Mouse (Mus musculus): ENCODE data around the gene Elf2. TPM values are rescaled to one million over a fixed set of nuclear protein-coding genes. Genes with fewer than 3 reads are reported as not detected.

The Elf2 gene
- polyA plus RNA-seq (2012; rRNA removed) = 85.0 and 106 TPM in 2 replicates

DNA sequence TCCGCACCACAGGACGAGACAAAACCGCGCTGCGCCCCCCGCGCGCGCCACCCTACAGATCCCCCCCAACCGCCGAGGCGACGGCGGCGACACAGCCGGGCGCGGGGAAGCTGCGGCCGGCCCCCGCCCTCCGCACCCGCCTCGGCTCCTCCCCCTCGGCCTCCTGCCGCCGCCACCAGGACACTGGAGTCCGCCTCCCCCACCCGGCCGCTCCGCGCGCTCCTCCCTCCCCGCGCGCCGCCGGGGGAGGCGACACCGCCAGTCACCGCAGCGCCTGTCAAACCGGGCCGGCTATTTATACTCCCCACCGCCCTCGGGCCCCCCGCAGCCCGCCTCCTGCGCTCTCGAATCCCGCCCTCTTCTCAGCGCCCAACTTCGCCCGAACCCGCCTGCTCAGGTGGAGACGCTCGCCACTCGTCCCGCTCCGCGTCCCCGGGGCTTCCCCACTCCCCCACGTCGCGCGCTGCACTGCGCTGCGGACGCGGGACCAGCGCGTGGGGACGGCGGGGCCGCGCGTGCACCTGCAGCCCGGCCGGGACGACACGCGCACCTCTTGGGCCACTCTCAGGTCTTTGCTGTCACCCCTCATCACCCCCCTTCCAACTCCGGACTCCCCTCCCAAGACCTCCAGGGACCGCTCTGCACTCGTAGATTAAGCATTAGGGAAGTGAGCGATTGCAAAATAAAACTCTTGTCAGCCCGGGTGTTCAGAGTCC, at the start of gene Elf2:
Gene Elf2 (minus strand): TSS at position 112 of the 716 bp plus-strand sequence.
- peak; percentile 78 for DNase-seq
- Histone ChIP-seq H3K27me3 (ENCODE audit: control insufficient read depth, insufficient read depth, low read length) (no peaks in the 10 kb centered on the region), H3K27ac (ENCODE audit: control insufficient read depth, insufficient read depth, low read length) (peak within 1 kb of the TSS; percentile 47), H3K4me3 (ENCODE audit: control insufficient read depth, insufficient read depth, low read length) (peak within 1 kb of the TSS; percentile 76), H3K36me3 (ENCODE audit: control insufficient read depth, insufficient read depth, low read length) (no peaks in the 10 kb centered on the region), H3K4me1 (replicated peaks; ENCODE audit: control insufficient read depth, insufficient read depth, low read length) (peaks cover 5% of the 10 kb centered on the region; the same call in 1 of the 2 replicates)
- TF ChIP-seq CTCF (IDR thresholded peaks at IDR 0.05; ENCODE audit: borderline replicate concordance, control insufficient read depth, extremely low read depth, insufficient read depth, low read length, poor library complexity) (no peak), POLR2A (IDR thresholded peaks at IDR 0.05; ENCODE audit: control insufficient read depth, extremely low read depth, insufficient read depth, low read length, poor library complexity) (peak; percentile 45; the same call in 1 of the 2 replicates)
- WGBS = 1% methylated on average over 75 of the region's 87 CpGs

DNA sequence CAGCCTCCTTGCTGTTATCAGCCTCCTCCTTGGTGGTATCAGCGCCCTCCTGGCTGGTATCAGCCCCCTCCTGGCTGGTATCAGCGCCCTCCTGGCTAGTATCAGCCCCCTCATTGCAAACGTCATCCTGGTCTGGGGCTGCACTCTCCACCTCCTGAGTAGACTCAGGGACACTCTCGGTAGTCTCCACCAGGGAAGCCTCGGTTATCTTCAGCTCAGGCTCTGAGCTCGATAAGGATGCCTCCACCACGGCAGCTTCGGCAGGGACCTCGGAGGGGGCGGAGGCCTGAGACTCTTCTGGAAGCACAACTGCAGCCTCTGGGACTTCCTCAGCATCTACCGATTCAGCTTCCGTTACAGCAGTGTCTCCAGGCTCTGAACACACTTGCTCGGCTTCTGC, 48.4 kb upstream of the Elf2 start:
- H3K4me1 ChIP-seq (replicated peaks; ENCODE audit: control insufficient read depth, insufficient read depth, low read length) = peaks cover 4% of the 10 kb centered on the region
- no peak overlapping the region for H3K4me3 ChIP-seq (ENCODE audit: control insufficient read depth, insufficient read depth, low read length)
- no peak overlapping the region for H3K27ac ChIP-seq (ENCODE audit: control insufficient read depth, insufficient read depth, low read length)
- H3K27me3 ChIP-seq (ENCODE audit: control insufficient read depth, insufficient read depth, low read length) = no peaks in the 10 kb centered on the region
- TF ChIP-seq CTCF (IDR thresholded peaks at IDR 0.05; ENCODE audit: borderline replicate concordance, control insufficient read depth, extremely low read depth, insufficient read depth, low read length, poor library complexity) (no peak), POLR2A (IDR thresholded peaks at IDR 0.05; ENCODE audit: control insufficient read depth, extremely low read depth, insufficient read depth, low read length, poor library complexity) (no peak)
- no peak for DNase-seq
- no peaks in the 10 kb centered on the region for H3K36me3 ChIP-seq (ENCODE audit: control insufficient read depth, insufficient read depth, low read length)
- WGBS = 10% methylated on average over 13 of the region's 13 CpGs

DNA sequence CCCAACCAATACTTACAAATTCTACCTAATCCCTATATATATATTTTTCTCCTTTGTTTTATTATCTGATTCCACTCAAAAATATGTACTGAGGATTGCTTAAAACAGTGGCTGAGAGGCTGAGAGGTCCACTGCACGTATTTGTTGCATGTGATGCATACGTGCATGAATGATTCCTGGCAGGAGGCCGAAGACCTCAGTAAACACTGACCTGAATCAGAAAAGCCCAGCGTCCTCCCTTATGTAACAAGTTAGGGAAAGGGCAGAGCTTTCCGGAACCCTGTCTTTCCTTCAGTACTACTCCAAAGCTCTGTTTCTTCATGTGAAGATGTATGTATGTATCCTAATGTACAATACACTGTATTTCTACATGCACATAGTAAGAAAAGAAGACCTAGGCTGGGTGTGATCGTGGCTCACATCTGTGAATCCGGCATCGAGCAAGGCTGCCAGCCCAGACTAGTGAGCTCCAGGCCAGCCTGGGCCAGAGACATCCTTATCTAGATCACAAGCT, 47.5 kb upstream of the Elf2 start:
- no peak overlapping the region for H3K27ac ChIP-seq (ENCODE audit: control insufficient read depth, insufficient read depth, low read length)
- H3K36me3 ChIP-seq (ENCODE audit: control insufficient read depth, insufficient read depth, low read length) = no peaks in the 10 kb centered on the region
- TF ChIP-seq CTCF (IDR thresholded peaks at IDR 0.05; ENCODE audit: borderline replicate concordance, control insufficient read depth, extremely low read depth, insufficient read depth, low read length, poor library complexity) (no peak), POLR2A (IDR thresholded peaks at IDR 0.05; ENCODE audit: control insufficient read depth, extremely low read depth, insufficient read depth, low read length, poor library complexity) (no peak)
- H3K4me3 ChIP-seq (ENCODE audit: control insufficient read depth, insufficient read depth, low read length) = no peak overlapping the region
- 99% methylated on average over 8 of the region's 8 CpGs for whole genome bisulfite sequencing
- H3K4me1 ChIP-seq (replicated peaks; ENCODE audit: control insufficient read depth, insufficient read depth, low read length) = peaks cover 4% of the 10 kb centered on the region
- no peaks in the 10 kb centered on the region for H3K27me3 ChIP-seq (ENCODE audit: control insufficient read depth, insufficient read depth, low read length)
- no peak for DNase-seq

DNA sequence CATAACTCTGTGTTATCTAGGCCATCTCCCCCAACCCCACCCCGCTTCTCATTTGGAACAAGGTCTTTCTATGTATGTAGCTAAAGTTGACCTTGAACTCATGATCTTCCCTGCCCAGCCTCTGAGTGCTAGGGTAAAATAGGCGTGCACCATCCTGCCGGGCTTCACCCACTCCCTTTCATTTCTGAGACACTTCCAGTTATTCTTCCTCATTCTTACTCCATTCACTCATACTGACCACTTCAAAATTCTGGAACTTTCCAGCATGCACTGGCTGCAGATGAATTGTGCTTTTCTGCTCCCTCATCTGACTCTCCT, 46.6 kb upstream of the Elf2 start:
- DNase-seq = no peak
- WGBS = 95% methylated on average over 3 of the region's 3 CpGs
- Histone ChIP-seq H3K27ac (ENCODE audit: control insufficient read depth, insufficient read depth, low read length) (no peak overlapping the region), H3K27me3 (ENCODE audit: control insufficient read depth, insufficient read depth, low read length) (no peaks in the 10 kb centered on the region), H3K4me3 (ENCODE audit: control insufficient read depth, insufficient read depth, low read length) (no peak overlapping the region), H3K36me3 (ENCODE audit: control insufficient read depth, insufficient read depth, low read length) (no peaks in the 10 kb centered on the region), H3K4me1 (replicated peaks; ENCODE audit: control insufficient read depth, insufficient read depth, low read length) (peaks cover 4% of the 10 kb centered on the region)
- no peak for TF ChIP-seq POLR2A (IDR thresholded peaks at IDR 0.05; ENCODE audit: control insufficient read depth, extremely low read depth, insufficient read depth, low read length, poor library complexity)
- no peak for TF ChIP-seq CTCF (IDR thresholded peaks at IDR 0.05; ENCODE audit: borderline replicate concordance, control insufficient read depth, extremely low read depth, insufficient read depth, low read length, poor library complexity)

DNA sequence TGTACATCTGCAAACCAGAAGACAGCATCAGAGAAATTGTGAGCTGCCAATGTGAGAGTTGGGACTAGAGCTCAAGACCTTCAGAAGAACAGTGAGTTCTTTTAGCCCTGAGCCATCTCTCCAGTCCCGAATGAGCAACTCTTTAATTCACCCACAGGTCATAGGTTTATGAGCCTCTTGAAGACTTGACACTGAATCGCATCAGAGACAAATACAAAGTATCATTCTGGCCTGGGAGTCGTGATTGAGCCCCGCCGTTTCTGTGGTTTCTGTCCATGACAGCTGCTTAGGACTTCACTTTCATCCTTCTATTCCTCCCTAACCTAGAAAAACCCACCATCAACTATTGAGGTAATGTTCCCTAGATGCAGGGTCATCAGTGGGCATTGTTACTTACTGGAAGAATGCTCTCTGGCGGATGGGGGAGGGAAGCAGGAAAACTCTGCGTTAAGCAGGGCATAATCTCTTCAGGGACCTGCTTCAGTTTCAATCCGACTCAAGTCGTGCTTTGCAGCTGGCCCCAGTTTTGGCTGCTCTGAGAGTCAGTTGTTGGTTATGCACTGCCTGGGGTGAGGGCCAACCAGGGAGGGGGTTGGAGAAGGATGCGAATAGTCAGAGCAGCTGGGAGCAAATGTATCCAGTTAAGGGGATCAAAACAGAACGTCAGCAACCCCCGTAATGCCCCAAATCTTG, 46.1 kb upstream of the Elf2 start:
- Histone ChIP-seq H3K36me3 (ENCODE audit: control insufficient read depth, insufficient read depth, low read length) (no peaks in the 10 kb centered on the region), H3K27ac (ENCODE audit: control insufficient read depth, insufficient read depth, low read length) (no peak overlapping the region), H3K27me3 (ENCODE audit: control insufficient read depth, insufficient read depth, low read length) (no peaks in the 10 kb centered on the region), H3K4me3 (ENCODE audit: control insufficient read depth, insufficient read depth, low read length) (no peak overlapping the region), H3K4me1 (replicated peaks; ENCODE audit: control insufficient read depth, insufficient read depth, low read length) (peaks cover 4% of the 10 kb centered on the region)
- WGBS = 86% methylated on average over 12 of the region's 12 CpGs
- no peak for DNase-seq
- TF ChIP-seq POLR2A (IDR thresholded peaks at IDR 0.05; ENCODE audit: control insufficient read depth, extremely low read depth, insufficient read depth, low read length, poor library complexity) = no peak
- TF ChIP-seq CTCF (IDR thresholded peaks at IDR 0.05; ENCODE audit: borderline replicate concordance, control insufficient read depth, extremely low read depth, insufficient read depth, low read length, poor library complexity) = no peak

DNA sequence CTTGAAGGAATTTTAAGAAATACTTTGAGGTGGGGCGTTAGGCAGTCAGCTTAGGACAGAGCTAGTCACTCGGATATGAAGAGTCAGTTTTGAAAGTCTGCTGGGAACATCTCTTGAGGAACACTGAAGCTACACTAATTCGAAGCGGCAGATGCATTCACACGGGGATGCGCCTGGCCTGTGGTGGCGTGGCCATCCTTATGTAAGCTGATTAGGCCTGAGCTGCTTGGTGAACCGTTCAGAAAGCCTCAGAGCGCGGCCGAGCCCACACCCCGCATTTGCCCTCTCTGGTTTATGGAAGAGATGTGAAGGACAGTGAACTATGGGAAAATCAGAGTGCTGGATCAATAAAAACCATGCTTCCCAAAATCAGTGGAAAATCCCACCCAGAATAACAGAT, 42.9 kb upstream of the Elf2 start:
- H3K27ac ChIP-seq (ENCODE audit: control insufficient read depth, insufficient read depth, low read length) = no peak overlapping the region
- DNase-seq = no peak
- H3K36me3 ChIP-seq (ENCODE audit: control insufficient read depth, insufficient read depth, low read length) = no peaks in the 10 kb centered on the region
- WGBS = 94% methylated on average over 12 of the region's 12 CpGs
- H3K27me3 ChIP-seq (ENCODE audit: control insufficient read depth, insufficient read depth, low read length) = no peaks in the 10 kb centered on the region
- TF ChIP-seq POLR2A (IDR thresholded peaks at IDR 0.05; ENCODE audit: control insufficient read depth, extremely low read depth, insufficient read depth, low read length, poor library complexity) (no peak), CTCF (IDR thresholded peaks at IDR 0.05; ENCODE audit: borderline replicate concordance, control insufficient read depth, extremely low read depth, insufficient read depth, low read length, poor library complexity) (no peak)
- peaks cover 5% of the 10 kb centered on the region for H3K4me1 ChIP-seq (replicated peaks; ENCODE audit: control insufficient read depth, insufficient read depth, low read length)
- H3K4me3 ChIP-seq (ENCODE audit: control insufficient read depth, insufficient read depth, low read length) = no peak overlapping the region

All from thymus, adult 2 months (tissue).